Mouse (Mus musculus) telencephalon, adult 2 months (tissue): ENCODE measurements at regions not wholly inside any gene's neighbourhood (a gene's known extent, or its start where the extent isn't known, plus 50 kb on each side); places are given as distances from the start of the nearest gene placed in this dataset.
A peak's percentile ranks its signal among the peaks of the same experiment; 100 is the strongest.

Source experiments
- DNase-seq: peaks from one replicate; pipeline ENCODE4 v3.0.0-alpha.2; 2011; ENCODE audit warnings: low read depth, low spot score

DNA sequence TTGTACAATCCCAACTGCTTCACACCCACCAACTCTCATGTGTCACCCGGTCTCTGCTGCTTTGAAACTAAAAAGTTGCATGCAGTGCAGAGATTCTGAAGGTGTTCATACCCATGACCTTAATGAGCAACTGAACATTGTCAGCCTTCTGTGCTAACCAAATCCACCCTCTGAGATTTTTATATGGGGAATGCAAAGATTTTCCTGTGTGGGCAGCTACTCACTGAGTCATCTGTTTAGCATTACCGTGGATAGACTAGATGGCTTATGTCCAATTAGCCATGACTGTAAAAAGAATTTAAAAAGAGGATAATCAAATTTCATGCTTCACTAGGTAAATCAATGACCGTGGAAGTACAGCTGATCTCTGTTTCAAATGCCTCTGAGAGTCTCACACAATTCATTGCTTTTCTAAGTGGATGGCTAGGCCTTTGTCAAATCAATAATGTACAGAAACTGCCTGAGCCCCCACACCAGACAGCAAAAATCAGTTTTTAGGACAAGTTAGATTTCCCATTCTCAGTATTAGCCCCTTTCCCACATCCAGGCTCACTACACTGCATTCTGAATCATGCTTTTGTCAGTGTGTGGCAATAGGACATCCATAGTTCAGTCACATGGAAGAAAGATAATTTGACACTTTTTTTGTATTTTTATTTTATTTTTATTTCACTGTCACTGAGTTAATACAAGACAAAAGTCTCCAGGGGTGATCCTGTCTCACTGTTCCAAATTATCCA, 781.8 kb upstream of the Ins1 start:
- DNase-seq = peak; percentile 69
